Mouse (Mus musculus) midbrain, embryonic 11.5 days (tissue): ENCODE measurements around the gene D630023F18Rik. TPM values are rescaled to one million over a fixed set of nuclear protein-coding genes. Genes with fewer than 3 reads are reported as not detected.

Source experiments
- ATAC-seq: fragments of 200-750 bp; cut with Nextera tagmentation; 2 replicates; pipeline ENCODE4 v1.8.0; 2017; ENCODE audit warnings: moderate TSS enrichment, moderate library complexity; ENCODE audit not compliant: low FRiP score
- DNase-seq: peaks from one replicate; pipeline ENCODE4 v3.0.0; 2015; ENCODE audit warnings: low spot score; ENCODE audit errors: missing footprints
- H3K27ac ChIP-seq: fragments of 300-500 bp; sonication (generic); 2 replicates; pipeline ENCODE4 v1.5.1; 2014; ENCODE audit warnings: low read depth, low read length
- H3K27me3 ChIP-seq: fragments of 300-500 bp; sonication (generic); 2 replicates; pipeline ENCODE4 v1.6.1; 2014; ENCODE audit warnings: mild to moderate bottlenecking, low read length, moderate library complexity, mixed read lengths; ENCODE audit not compliant: control insufficient read depth, insufficient read depth
- H3K36me3 ChIP-seq: fragments of 300-500 bp; sonication (generic); 2 replicates; pipeline ENCODE4 v1.6.1; 2014; ENCODE audit warnings: mild to moderate bottlenecking, low read length, moderate library complexity, mixed read lengths; ENCODE audit not compliant: control insufficient read depth, insufficient read depth
- H3K4me1 ChIP-seq: fragments of 300-500 bp; sonication (generic); 2 replicates; pipeline ENCODE4 v1.6.1; 2014; ENCODE audit warnings: low read length; ENCODE audit not compliant: control insufficient read depth, insufficient read depth
- H3K4me2 ChIP-seq: fragments of 300-500 bp; sonication (generic); 2 replicates; pipeline ENCODE4 v1.6.1; 2014; ENCODE audit warnings: mild to moderate bottlenecking, moderate library complexity
- H3K4me3 ChIP-seq: fragments of 300-500 bp; sonication (generic); 2 replicates; pipeline ENCODE4 v1.5.1; 2014; ENCODE audit warnings: low read depth, low read length
- H3K9ac ChIP-seq: fragments of 300-500 bp; sonication (generic); 2 replicates; pipeline ENCODE4 v1.6.1; 2014; ENCODE audit warnings: low read length
- H3K9me3 ChIP-seq: fragments of 300-500 bp; sonication (generic); 2 replicates; pipeline ENCODE4 v1.6.1; 2016; ENCODE audit warnings: low read length; ENCODE audit not compliant: control insufficient read depth
- WGBS: fragments of 180-500 bp; shearing (Covaris S2); extraction: QIAGEN DNeasy Blood & Tissue Kit; methylation state at CpG from one replicate; pipeline ENCODE4 v1.1.7; 2014; 5-methylcytosine and 5-hydroxymethylcytosine counted together
- polyA plus RNA-seq: library from polyadenylated mRNA; unstranded; fragments of >200 nt; fragmentation: Nextera tagmentation; extraction: Ambion mirVana; gene quantifications from 2 replicates; pipeline ENCODE4 v1.2.1, GENCODE M21; 2014

Gene D630023F18Rik
- polyA plus RNA-seq, 1 experiment from 2014 or later = 0.22 TPM

- H3K27ac ChIP-seq = no peak overlapping the region
- H3K9ac ChIP-seq = no peak overlapping the region
- no peak overlapping the region for H3K4me2 ChIP-seq
- H3K36me3 ChIP-seq = no peaks in the 10 kb centered on the region
- 93% methylated on average over 5 of the region's 5 CpGs for WGBS
- no peaks in the 10 kb centered on the region for H3K4me1 ChIP-seq
- no peaks in the 10 kb centered on the region for H3K27me3 ChIP-seq
- DNase-seq (no peak), ATAC-seq (no peak)
- H3K9me3 ChIP-seq = no peaks in the 10 kb centered on the region
- H3K4me3 ChIP-seq = no peak overlapping the region
Observed at GRCm38 (mm10) chr1:65147326-65147725, 24.3 kb upstream of the D630023F18Rik start.

- Histone ChIP-seq H3K9ac (no peak overlapping the region), H3K9me3 (no peaks in the 10 kb centered on the region), H3K27ac (no peak overlapping the region), H3K36me3 (no peaks in the 10 kb centered on the region), H3K4me1 (no peaks in the 10 kb centered on the region), H3K27me3 (no peaks in the 10 kb centered on the region), H3K4me2 (no peak overlapping the region), H3K4me3 (no peak overlapping the region)
- peak; percentile 4 for DNase-seq
- WGBS = 73% methylated on average over 2 of the region's 2 CpGs
- ATAC-seq = no peak
Observed at GRCm38 (mm10) chr1:65146601-65147000, 23.6 kb upstream of the D630023F18Rik start.

- H3K4me1 ChIP-seq = no peaks in the 10 kb centered on the region
- no peak for ATAC-seq
- H3K4me2 ChIP-seq = no peak overlapping the region
- H3K9ac ChIP-seq = no peak overlapping the region
- no peaks in the 10 kb centered on the region for H3K36me3 ChIP-seq
- WGBS = 93% methylated on average over 2 of the region's 2 CpGs
- no peak for DNase-seq
- no peak overlapping the region for H3K4me3 ChIP-seq
- H3K27me3 ChIP-seq = no peaks in the 10 kb centered on the region
- H3K27ac ChIP-seq = no peak overlapping the region
- H3K9me3 ChIP-seq = no peaks in the 10 kb centered on the region
Observed at GRCm38 (mm10) chr1:65144783-65145182, 21.8 kb upstream of the D630023F18Rik start.

GRCm38 (mm10) chr1:65137560-65137959 lies 14.5 kb upstream of the D630023F18Rik start:
- Histone ChIP-seq H3K27ac (no peak overlapping the region), H3K4me3 (no peak overlapping the region), H3K9ac (no peak overlapping the region), H3K4me1 (no peaks in the 10 kb centered on the region), H3K4me2 (no peak overlapping the region), H3K36me3 (no peaks in the 10 kb centered on the region), H3K27me3 (no peaks in the 10 kb centered on the region), H3K9me3 (no peaks in the 10 kb centered on the region)
- WGBS = 89% methylated on average over 6 of the region's 6 CpGs
- DNase-seq (no peak), ATAC-seq (no peak)

GRCm38 (mm10) chr1:65132833-65133232 lies 9.8 kb upstream of the D630023F18Rik start:
- no peak overlapping the region for H3K27ac ChIP-seq
- WGBS = 82% methylated on average over 1 of the region's 1 CpGs

GRCm38 (mm10) chr1:65131671-65132070 lies 8.7 kb upstream of the D630023F18Rik start:
- H3K27me3 ChIP-seq = no peaks in the 10 kb centered on the region
- no peak for ATAC-seq
- H3K9me3 ChIP-seq = no peaks in the 10 kb centered on the region
- no peak overlapping the region for H3K9ac ChIP-seq
- WGBS = 87% methylated on average over 1 of the region's 1 CpGs
- H3K4me2 ChIP-seq = no peak overlapping the region
- H3K4me3 ChIP-seq = no peak overlapping the region
- no peaks in the 10 kb centered on the region for H3K36me3 ChIP-seq
- no peak for DNase-seq
- H3K4me1 ChIP-seq = no peaks in the 10 kb centered on the region
- no peak overlapping the region for H3K27ac ChIP-seq

More at GRCm38 (mm10) chr1:65132833-65133232, 9.8 kb upstream of the D630023F18Rik start:
- H3K36me3 ChIP-seq = no peaks in the 10 kb centered on the region
- H3K4me3 ChIP-seq = no peak overlapping the region
- no peaks in the 10 kb centered on the region for H3K9me3 ChIP-seq
- H3K27me3 ChIP-seq = no peaks in the 10 kb centered on the region
- ATAC-seq = no peak
- no peaks in the 10 kb centered on the region for H3K4me1 ChIP-seq
- H3K4me2 ChIP-seq = no peak overlapping the region
- no peak overlapping the region for H3K9ac ChIP-seq
- no peak for DNase-seq

- no peaks in the 10 kb centered on the region for H3K9me3 ChIP-seq
- H3K4me2 ChIP-seq = no peak overlapping the region
- H3K27ac ChIP-seq = no peak overlapping the region
- H3K4me1 ChIP-seq = no peaks in the 10 kb centered on the region
- no peak for DNase-seq
- H3K36me3 ChIP-seq = no peaks in the 10 kb centered on the region
- no peaks in the 10 kb centered on the region for H3K27me3 ChIP-seq
- H3K4me3 ChIP-seq = no peak overlapping the region
- no peak for ATAC-seq
- H3K9ac ChIP-seq = no peak overlapping the region
- 88% methylated on average over 3 of the region's 3 CpGs for WGBS
Observed at GRCm38 (mm10) chr1:65130226-65130625, 7.2 kb upstream of the D630023F18Rik start.

GRCm38 (mm10) chr1:65129634-65130180 lies 6.7 kb upstream of the D630023F18Rik start:
- Histone ChIP-seq H3K4me1 (no peaks in the 10 kb centered on the region), H3K9me3 (no peaks in the 10 kb centered on the region), H3K9ac (no peak overlapping the region), H3K4me3 (no peak overlapping the region), H3K4me2 (no peak overlapping the region), H3K36me3 (no peaks in the 10 kb centered on the region), H3K27ac (no peak overlapping the region), H3K27me3 (no peaks in the 10 kb centered on the region)
- WGBS = 73% methylated on average over 3 of the region's 3 CpGs
- ATAC-seq (no peak), DNase-seq (no peak)

- no peaks in the 10 kb centered on the region for H3K4me1 ChIP-seq
- no peak for ATAC-seq
- DNase-seq = no peak
- no peak within 1 kb of the TSS for H3K9ac ChIP-seq
- WGBS = 100% methylated on average over 1 of the region's 1 CpGs
- no peaks in the 10 kb centered on the region for H3K27me3 ChIP-seq
- no peak within 1 kb of the TSS for H3K4me2 ChIP-seq
- H3K27ac ChIP-seq = no peak within 1 kb of the TSS
- no peaks in the 10 kb centered on the region for H3K9me3 ChIP-seq
- H3K36me3 ChIP-seq = no peaks in the 10 kb centered on the region
- no peak within 1 kb of the TSS for H3K4me3 ChIP-seq
Observed at GRCm38 (mm10) chr1:65119438-65119837, 3.6 kb downstream of the D630023F18Rik start, which contains the start of gene Gm28845. Gene Gm28845, minus strand, starts transcription at chr1:65119558.
